Mouse (Mus musculus) liver, postnatal 0 days (tissue): ENCODE data around the gene S100g. TPM values are rescaled to one million over a fixed set of nuclear protein-coding genes. Genes with fewer than 3 reads are reported as not detected.

ENCODE experiments used
- ATAC-seq: fragments of 200-750 bp; cut with Nextera tagmentation; 2 replicates; pipeline ENCODE4 v1.8.0; 2017; ENCODE audit warnings: mild to moderate bottlenecking, moderate library complexity
- DNase-seq: peaks from one replicate; pipeline ENCODE4 v3.0.0-alpha.2; 2016
- H3K27ac ChIP-seq: fragments of 300-500 bp; sonication (generic); 2 replicates; pipeline ENCODE4 v1.5.1; 2014; ENCODE audit warnings: antibody characterized with exemption, moderate library complexity, mild to moderate bottlenecking, low read depth
- H3K27me3 ChIP-seq: fragments of 300-500 bp; sonication (generic); 2 replicates; pipeline ENCODE4 v1.6.1; 2014; ENCODE audit warnings: low read length, control low read depth, mixed read lengths; ENCODE audit not compliant: insufficient read depth
- H3K36me3 ChIP-seq: fragments of 300-500 bp; sonication (generic); replicated peaks from 2 replicates; pipeline ENCODE4 v1.6.1; 2014; ENCODE audit warnings: mild to moderate bottlenecking, control low read depth, low read length, moderate library complexity, mixed read lengths; ENCODE audit not compliant: insufficient read depth
- H3K4me1 ChIP-seq: fragments of 300-500 bp; sonication (generic); 2 replicates; pipeline ENCODE4 v1.6.1; 2014; ENCODE audit warnings: antibody characterized with exemption, mild to moderate bottlenecking, control low read depth; ENCODE audit not compliant: insufficient read depth
- H3K4me2 ChIP-seq: fragments of 300-500 bp; sonication (generic); 2 replicates; pipeline ENCODE4 v1.6.1; 2014; ENCODE audit warnings: low read depth, mild to moderate bottlenecking, low read length, moderate library complexity, mixed read lengths
- H3K4me3 ChIP-seq: fragments of 300-500 bp; sonication (generic); 2 replicates; pipeline ENCODE4 v1.5.1; 2014; ENCODE audit warnings: low read depth, low read length
- H3K9ac ChIP-seq: fragments of 300-500 bp; sonication (generic); replicated peaks from 2 replicates; pipeline ENCODE4 v1.6.1; 2014; ENCODE audit warnings: mild to moderate bottlenecking, moderate library complexity
- H3K9me3 ChIP-seq: fragments of 300-500 bp; sonication (generic); 2 replicates; pipeline ENCODE4 v1.6.1; 2016; ENCODE audit warnings: mild to moderate bottlenecking, control low read depth, low read length, mixed read lengths
- CTCF ChIP-seq: sonication (generic); IDR thresholded peaks from 2 replicates; pipeline ENCODE4 v1.5.1; 2016; ENCODE audit warnings: antibody characterized with exemption, low read depth
- EP300 ChIP-seq: IDR thresholded peaks from 2 replicates; pipeline ENCODE4 v1.6.1; 2016; ENCODE audit warnings: antibody characterized with exemption, low read depth, mild to moderate bottlenecking
- WGBS: fragments of 180-500 bp; shearing (Covaris S2); extraction: QIAGEN DNeasy Blood & Tissue Kit; methylation state at CpG from one replicate; pipeline ENCODE4 v1.1.7; 2014; ENCODE audit not compliant: insufficient replicate concordance; 5-methylcytosine and 5-hydroxymethylcytosine counted together
- polyA plus RNA-seq: library from polyadenylated mRNA; unstranded; fragments of >200 nt; fragmentation: Nextera tagmentation; extraction: Ambion mirVana; gene quantifications from 2 replicates; pipeline ENCODE4 v1.2.1, GENCODE M21; 2015

Gene S100g
- polyA plus RNA-seq, 1 experiment from 2014 or later, result 10.9 TPM

- H3K9ac ChIP-seq, result no peak overlapping the region
- H3K4me2 ChIP-seq, result no peak overlapping the region
- H3K27me3 ChIP-seq, result no peaks in the 10 kb centered on the region
- 87% methylated on average over 3 of the region's 3 CpGs for WGBS
- H3K4me1 ChIP-seq, result no peaks in the 10 kb centered on the region
- no peak overlapping the region for H3K4me3 ChIP-seq
- no peak for ATAC-seq
- no peaks in the 10 kb centered on the region for H3K36me3 ChIP-seq
- no peaks in the 10 kb centered on the region for H3K9me3 ChIP-seq
- TF ChIP-seq EP300 (no peak), CTCF (no peak)
- DNase-seq, result no peak
- H3K27ac ChIP-seq, result no peak overlapping the region
Measured at GRCm38 (mm10) chrX:162913651-162914050, 50.7 kb downstream of the S100g start.

Other genes starting within 250 kb of the S100g start
- 194 and 217 TPM in 2 replicates for gene Rbbp7, start 204.2 kb downstream of the S100g start, polyA plus RNA-seq
- 7.4 and 7.6 TPM in 2 replicates for gene Txlng, start 135.1 kb downstream of the S100g start, polyA plus RNA-seq
- gene Syap1, start 76.2 kb downstream of the S100g start, polyA plus RNA-seq, result 20.5 and 21.5 TPM in 2 replicates
- gene Ctps2, start 63.4 kb downstream of the S100g start, polyA plus RNA-seq, result 49.5 and 54.8 TPM in 2 replicates